Mouse (Mus musculus): ENCODE data around the gene Lhfpl3.

DNA sequence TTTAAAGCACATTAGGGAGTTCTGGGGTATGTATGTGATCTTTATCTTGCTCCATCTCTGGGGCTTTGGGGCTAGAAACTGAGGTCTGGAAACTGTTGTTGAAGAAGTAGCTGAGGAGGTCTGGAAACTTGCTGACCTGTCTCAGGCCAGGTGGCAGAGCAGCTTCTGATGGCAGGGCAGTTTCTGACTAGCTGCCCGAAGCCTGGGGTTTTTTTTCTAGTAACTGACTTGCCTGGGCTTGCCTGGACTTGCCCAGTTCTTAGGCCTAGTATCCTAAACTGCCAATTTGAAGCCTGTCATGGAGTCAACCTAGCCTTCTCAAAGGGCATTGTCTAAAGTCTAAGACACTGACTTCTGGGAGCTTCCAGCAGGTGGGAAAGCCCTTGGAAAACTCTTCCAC lies 501.9 kb downstream of the Lhfpl3 start:
- TF ChIP-seq CTCF (IDR thresholded peaks at IDR 0.05; ENCODE audit: low read depth) (no peak), EP300 (IDR thresholded peaks at IDR 0.05; ENCODE audit: low read depth) (no peak)
